Comparison of ENCODE assay signal across 15 mouse cellular contexts in genomic region chr11:113512150-113512549, GRCm38 (mm10).
DNase-seq lines count a peak whose midpoint lies in the region; ATAC-seq and TF ChIP-seq lines count a peak whose summit lies in the region.
"Had no signal": no experiment of that assay in that cellular context is flagged by ENCODE, and none has a peak within 500 bp of the region (broad histone marks: within the 10 kb centered on the region; RNA-seq: fewer than 3 reads in every experiment).

No protein-coding gene starts in this region.

- no peak for TF ChIP-seq CTCF in liver, embryonic 14.5 days (IDR thresholded peaks at IDR 0.05; ENCODE audit: low read depth)

- H3K9ac ChIP-seq in liver, embryonic 14.5 days (replicated peaks): no peak overlapping the region
- H3K9ac ChIP-seq: hindbrain, embryonic 12.5 days had no signal

- no peaks in the 10 kb centered on the region for H3K27me3 ChIP-seq in liver, embryonic 14.5 days (ENCODE audit: control insufficient read depth, insufficient read depth, low read length)

- peaks cover 4 to 18% of the 10 kb centered on the region in 2 experiments; a peak in 3 of 4 replicates for H3K4me1 ChIP-seq in liver, embryonic 14.5 days (replicated peaks; ENCODE audit: control insufficient read depth in 2 of 2, insufficient read depth in 2 of 2, low read length in 1 of 2)

- ATAC-seq in CD4-positive, CD25-positive, alpha-beta regulatory T cell, adult 4 months: no peak
- peak; percentile 67; the same call in 1 of the 2 replicates for ATAC-seq in liver, embryonic 14.5 days (ENCODE audit: insufficient read depth)

- H3K9me3 ChIP-seq in liver, embryonic 14.5 days (ENCODE audit: control insufficient read depth, low read length): no peaks in the 10 kb centered on the region
- H3K9me3 ChIP-seq: hindbrain, embryonic 12.5 days had no signal

- no peak for TF ChIP-seq EP300 in liver, embryonic 14.5 days (IDR thresholded peaks at IDR 0.05; ENCODE audit: low read depth)

- no peak overlapping the region for H3K4me3 ChIP-seq in liver, embryonic 14.5 days (ENCODE audit: insufficient read depth in 1 of 2, low read depth in 2 of 2, low read length in 2 of 2)
- H3K4me3 ChIP-seq: hindbrain, embryonic 12.5 days had no signal

- H3K36me3 ChIP-seq in liver, embryonic 14.5 days (replicated peaks; ENCODE audit: control insufficient read depth, insufficient read depth, low read depth): no peaks in the 10 kb centered on the region
- H3K36me3 ChIP-seq: hindbrain, embryonic 12.5 days had no signal

- H3K4me2 ChIP-seq in liver, embryonic 14.5 days (ENCODE audit: low read depth): no peak overlapping the region
- H3K4me2 ChIP-seq: hindbrain, embryonic 12.5 days had no signal

- 57% methylated on average over 7 of the region's 7 CpGs for WGBS in liver, embryonic 14.5 days (ENCODE audit: insufficient replicate concordance)

- H3K27ac ChIP-seq in liver, embryonic 14.5 days: no peak overlapping the region
- H3K27ac ChIP-seq: hindbrain, embryonic 12.5 days had no signal

- DNase-seq in CD4-positive, CD25-positive, alpha-beta regulatory T cell, adult 2 months (ENCODE audit: low read depth, low spot score): peak; percentile 9
- DNase-seq in CD4-positive helper T cell, adult 2 months (ENCODE audit: low read depth, low spot score): peak; percentile 24
- DNase-seq in c-Kit-positive CD71-positive TER-119-positive erythroid progenitor cells, embryonic 14.5 days (ENCODE audit: low spot score): peak; percentile 55
- DNase-seq in liver, embryonic 14.5 days (ENCODE audit: low read depth in 3 of 3, low spot score in 3 of 3): peak; percentile 30 to 50 (median 47)
- DNase-seq in urinary bladder, postnatal 14 days (ENCODE audit: low spot score): no peak
- no peak for DNase-seq in thymus, adult 18-20 months
- DNase-seq in B cell, adult 2 months: no peak
- DNase-seq: adrenal gland, postnatal 10 days; cerebellum, adult 11 months; kidney, adult 9 months; lung, adult 18-20 months; right cerebral cortex, postnatal 25 days; thymus, postnatal 14 days had no signal

Comparison
In these comparisons a context has a peak if more than half of its experiments do, and no peak if none do; other contexts are left out.
1. DNase-seq: peak in CD4-positive, CD25-positive, alpha-beta regulatory T cell, adult 2 months (single experiment), CD4-positive helper T cell, adult 2 months (single experiment), c-Kit-positive CD71-positive TER-119-positive erythroid progenitor cells, embryonic 14.5 days (single experiment) and liver, embryonic 14.5 days (3 of 3); none in urinary bladder, postnatal 14 days (single experiment), thymus, adult 18-20 months (0 of 2) and B cell, adult 2 months (0 of 2).